Mouse (Mus musculus): ENCODE measurements around the gene Foxk2. TPM values are rescaled to one million over a fixed set of nuclear protein-coding genes. Genes with fewer than 3 reads are reported as not detected.
A peak's percentile ranks its signal among the peaks of the same experiment; 100 is the strongest.

Gene Foxk2
- polyA plus RNA-seq, 1 experiment: 24.6 TPM

- no peak overlapping the region for H3K27ac ChIP-seq (ENCODE audit: control insufficient read depth, insufficient read depth, low read depth, low read length, poor library complexity)
- no peak for TF ChIP-seq POLR2A (IDR thresholded peaks at IDR 0.05; ENCODE audit: borderline replicate concordance, control insufficient read depth, low read depth, low read length)
- no peak for TF ChIP-seq CTCF (IDR thresholded peaks at IDR 0.05; ENCODE audit: control insufficient read depth, insufficient read depth, low read length)
- 85% methylated on average over 4 of the region's 4 CpGs for WGBS
- peaks cover 4% of the 10 kb centered on the region for H3K4me1 ChIP-seq (ENCODE audit: control insufficient read depth, insufficient read depth, low read length)
- no peak overlapping the region for H3K4me3 ChIP-seq (replicated peaks; ENCODE audit: control insufficient read depth, low read depth, low read length)
Observed at GRCm38 (mm10) chr11:121231191-121231590, 28.6 kb upstream of the Foxk2 start.

DNA sequence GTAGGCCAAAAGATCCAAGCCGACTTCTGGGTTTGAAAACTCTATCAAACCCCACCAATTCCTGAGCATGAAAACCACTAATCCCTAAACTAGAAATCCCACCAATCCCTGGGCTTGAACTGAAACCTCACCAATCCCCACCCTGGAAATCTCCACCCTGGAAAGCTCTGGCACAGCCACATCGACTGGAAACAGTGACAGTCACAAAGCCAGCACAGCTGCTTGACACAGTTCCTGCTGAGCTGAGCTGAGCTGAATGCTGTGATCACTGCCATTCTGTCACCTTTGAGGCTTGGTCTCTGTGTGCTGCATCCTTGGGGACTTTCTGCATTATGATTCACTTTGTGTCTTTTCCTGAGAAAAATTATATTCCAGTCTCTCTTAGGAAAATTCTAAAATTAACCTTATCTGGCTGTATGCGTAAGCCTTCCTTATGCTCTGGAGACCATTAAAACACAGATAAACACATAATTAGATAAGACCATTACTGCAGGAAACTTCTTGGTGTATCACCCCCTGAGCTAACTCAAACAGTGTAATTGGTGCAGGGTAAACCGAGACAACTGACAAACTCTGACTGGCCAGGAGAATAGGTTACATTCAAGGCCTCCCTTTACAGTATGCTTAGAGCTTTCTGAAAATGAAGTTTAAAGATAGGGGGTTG lies 28.0 kb upstream of the Foxk2 start:
- H3K4me1 ChIP-seq (ENCODE audit: control insufficient read depth, insufficient read depth, low read length): peaks cover 4% of the 10 kb centered on the region
- no peak overlapping the region for H3K4me3 ChIP-seq (replicated peaks; ENCODE audit: control insufficient read depth, low read depth, low read length)
- 56% methylated on average over 4 of the region's 4 CpGs for WGBS
- TF ChIP-seq CTCF (IDR thresholded peaks at IDR 0.05; ENCODE audit: control insufficient read depth, insufficient read depth, low read length) (no peak), POLR2A (IDR thresholded peaks at IDR 0.05; ENCODE audit: borderline replicate concordance, control insufficient read depth, low read depth, low read length) (no peak)
- H3K27ac ChIP-seq (ENCODE audit: control insufficient read depth, insufficient read depth, low read depth, low read length, poor library complexity): peak overlapping the region; percentile 38; the same call in 1 of the 2 replicates

DNA sequence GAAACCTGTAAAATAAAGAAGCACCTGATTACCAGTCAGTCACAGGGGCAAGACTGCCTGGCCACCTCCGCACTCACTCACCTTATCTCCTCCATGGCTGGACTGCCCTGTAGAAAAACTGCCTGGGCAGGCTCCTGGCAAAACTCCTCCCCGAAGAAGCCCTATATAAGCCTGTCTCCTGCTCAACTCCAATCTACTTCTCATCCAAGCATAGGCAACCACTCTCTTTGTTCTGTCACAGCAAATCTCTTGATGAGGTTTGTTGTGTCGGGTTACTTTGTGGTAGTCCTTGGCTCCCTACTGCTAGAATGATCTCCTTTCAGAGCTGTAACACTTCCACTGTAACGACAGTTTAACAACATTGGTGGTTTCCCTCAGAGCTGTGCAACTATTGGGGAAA lies 27.1 kb upstream of the Foxk2 start:
- Histone ChIP-seq H3K27ac (ENCODE audit: control insufficient read depth, insufficient read depth, low read depth, low read length, poor library complexity) (peak overlapping the region; percentile 40), H3K4me1 (ENCODE audit: control insufficient read depth, insufficient read depth, low read length) (peaks cover 4% of the 10 kb centered on the region), H3K4me3 (replicated peaks; ENCODE audit: control insufficient read depth, low read depth, low read length) (no peak overlapping the region)
- WGBS: 38% methylated on average over 4 of the region's 4 CpGs
- no peak for TF ChIP-seq POLR2A (IDR thresholded peaks at IDR 0.05; ENCODE audit: borderline replicate concordance, control insufficient read depth, low read depth, low read length)
- TF ChIP-seq CTCF (IDR thresholded peaks at IDR 0.05; ENCODE audit: control insufficient read depth, insufficient read depth, low read length): no peak

DNA sequence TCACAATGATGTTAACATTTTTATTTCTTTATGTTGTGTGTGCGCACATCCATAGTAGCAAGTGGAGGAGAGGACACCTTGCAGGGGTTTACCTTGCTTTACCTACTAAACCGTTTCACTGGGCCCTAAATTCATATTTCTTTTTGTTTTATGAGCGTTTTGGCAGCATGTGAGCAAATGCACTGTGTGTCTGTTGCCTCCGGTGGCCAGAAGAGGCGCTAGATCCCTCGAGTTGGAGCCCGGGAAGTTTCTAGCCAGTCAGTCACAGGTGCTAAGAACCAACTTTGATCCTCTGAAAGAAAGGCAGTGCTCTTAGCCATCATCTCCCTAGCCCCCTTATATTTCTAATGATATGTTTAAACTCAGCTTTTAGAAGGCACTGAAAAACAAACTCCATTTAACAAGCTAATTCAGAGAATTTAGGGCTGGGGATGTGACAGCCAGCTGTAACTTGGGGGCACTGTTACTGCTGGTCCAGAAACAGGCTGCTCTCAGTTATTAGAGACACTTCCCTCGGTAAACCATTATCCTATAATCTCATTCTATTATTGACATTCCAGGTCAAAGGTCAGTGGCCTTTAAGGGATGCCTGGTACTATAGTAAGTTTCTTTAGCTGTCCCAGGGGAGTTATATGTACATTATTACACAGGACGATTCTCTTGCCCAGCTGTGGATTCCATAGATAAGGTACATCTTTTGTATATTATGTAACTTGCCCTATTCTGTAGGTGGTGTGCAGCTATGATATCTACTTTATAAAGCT lies 24.1 kb upstream of the Foxk2 start:
- Histone ChIP-seq H3K27ac (ENCODE audit: control insufficient read depth, insufficient read depth, low read depth, low read length, poor library complexity) (no peak overlapping the region), H3K4me3 (replicated peaks; ENCODE audit: control insufficient read depth, low read depth, low read length) (no peak overlapping the region), H3K4me1 (ENCODE audit: control insufficient read depth, insufficient read depth, low read length) (peaks cover 3% of the 10 kb centered on the region; the same call in 1 of the 2 replicates)
- 26% methylated on average over 9 of the region's 9 CpGs for WGBS
- TF ChIP-seq POLR2A (IDR thresholded peaks at IDR 0.05; ENCODE audit: borderline replicate concordance, control insufficient read depth, low read depth, low read length) (no peak), CTCF (IDR thresholded peaks at IDR 0.05; ENCODE audit: control insufficient read depth, insufficient read depth, low read length) (peak; percentile 76)

GRCm38 (mm10) chr11:121236564-121237344 lies 23.0 kb upstream of the Foxk2 start, which contains the start of gene Narf:
Gene Narf (plus strand): TSS chr11:121237253.
- H3K4me1 ChIP-seq (ENCODE audit: control insufficient read depth, insufficient read depth, low read length): peaks cover 1% of the 10 kb centered on the region; the same call in 1 of the 2 replicates
- TF ChIP-seq POLR2A (IDR thresholded peaks at IDR 0.05; ENCODE audit: borderline replicate concordance, control insufficient read depth, low read depth, low read length) (peak; percentile 97), CTCF (IDR thresholded peaks at IDR 0.05; ENCODE audit: control insufficient read depth, insufficient read depth, low read length) (peak; percentile 56; the same call in 1 of the 2 replicates)
- under 1% methylated on average over 50 of the region's 50 CpGs for WGBS
- H3K4me3 ChIP-seq (replicated peaks; ENCODE audit: control insufficient read depth, low read depth, low read length): peak within 1 kb of the TSS; percentile 92
- H3K27ac ChIP-seq (ENCODE audit: control insufficient read depth, insufficient read depth, low read depth, low read length, poor library complexity): peak within 1 kb of the TSS; percentile 96

DNA sequence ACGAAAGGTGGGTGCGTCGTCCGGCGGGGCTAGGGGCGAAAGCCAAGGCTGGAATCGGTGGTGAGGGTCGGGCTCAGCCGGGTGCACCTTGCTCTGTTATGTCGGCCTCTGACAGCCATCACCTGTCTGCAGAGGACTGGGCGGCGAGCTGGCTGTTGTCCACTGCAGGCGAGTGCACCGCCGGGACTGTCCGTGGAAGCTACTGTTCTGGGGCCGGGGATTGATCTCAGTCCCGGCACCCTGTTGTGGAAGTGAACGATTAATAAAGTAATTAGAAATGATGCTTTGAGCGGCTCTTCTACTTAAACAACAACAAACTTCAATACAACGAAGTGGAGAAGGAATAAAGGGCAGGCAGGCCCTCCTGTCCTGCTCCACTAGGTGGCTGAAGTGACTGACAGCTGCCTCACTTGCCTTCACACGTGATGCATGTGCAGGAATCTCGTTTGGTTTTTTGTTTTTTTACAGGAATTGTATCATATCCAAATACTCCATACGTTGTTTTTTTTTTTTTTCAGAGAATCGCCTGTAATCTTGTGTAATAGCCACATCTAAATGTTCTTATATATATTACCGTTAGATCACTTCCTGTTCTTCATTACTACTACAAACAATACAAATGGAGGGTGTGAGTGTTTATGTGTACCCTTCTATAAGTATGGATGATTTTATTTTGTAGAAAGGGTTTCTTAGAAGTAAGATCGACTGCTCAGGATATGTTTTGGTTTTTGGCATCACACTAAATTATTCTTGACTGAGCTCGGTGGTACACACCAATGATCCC lies 22.3 kb upstream of the Foxk2 start:
- 1% methylated on average over 28 of the region's 28 CpGs for WGBS
- H3K4me1 ChIP-seq (ENCODE audit: control insufficient read depth, insufficient read depth, low read length): peaks cover 1% of the 10 kb centered on the region; the same call in 1 of the 2 replicates

GRCm38 (mm10) chr11:121239669-121240068 lies 20.1 kb upstream of the Foxk2 start:
- WGBS: 68% methylated on average over 2 of the region's 2 CpGs
- Histone ChIP-seq H3K4me1 (ENCODE audit: control insufficient read depth, insufficient read depth, low read length) (peaks cover 1% of the 10 kb centered on the region; the same call in 1 of the 2 replicates), H3K27ac (ENCODE audit: control insufficient read depth, insufficient read depth, low read depth, low read length, poor library complexity) (peak overlapping the region; percentile 81)

More for the DNA sequence above, 22.3 kb upstream of the Foxk2 start:
- peak overlapping the region; percentile 92 for H3K4me3 ChIP-seq (replicated peaks; ENCODE audit: control insufficient read depth, low read depth, low read length)
- peak; percentile 63 for TF ChIP-seq CTCF (IDR thresholded peaks at IDR 0.05; ENCODE audit: control insufficient read depth, insufficient read depth, low read length)
- TF ChIP-seq POLR2A (IDR thresholded peaks at IDR 0.05; ENCODE audit: borderline replicate concordance, control insufficient read depth, low read depth, low read length): no peak
- peak overlapping the region; percentile 94 for H3K27ac ChIP-seq (ENCODE audit: control insufficient read depth, insufficient read depth, low read depth, low read length, poor library complexity)

More at GRCm38 (mm10) chr11:121239669-121240068, 20.1 kb upstream of the Foxk2 start:
- peak overlapping the region; percentile 25 for H3K4me3 ChIP-seq (replicated peaks; ENCODE audit: control insufficient read depth, low read depth, low read length)
- TF ChIP-seq POLR2A (IDR thresholded peaks at IDR 0.05; ENCODE audit: borderline replicate concordance, control insufficient read depth, low read depth, low read length) (no peak), CTCF (IDR thresholded peaks at IDR 0.05; ENCODE audit: control insufficient read depth, insufficient read depth, low read length) (no peak)

All from bone marrow, adult 2 months (tissue).